Mouse (Mus musculus): Measurements from ENCODE around the gene Spin4.

Gene Spin4

GRCm38 (mm10) chrX:95026361-95026892, at the start of gene Spin4:
TSS of gene Spin4 (minus strand) at chrX:95026682.
- peak; percentile 73 to 79 for DNase-seq (ENCODE audit: low spot score in 2 of 2)

- no peak for DNase-seq (ENCODE audit: low spot score in 2 of 2)
Observed at GRCm38 (mm10) chrX:95027907-95028306, 1.4 kb upstream of the Spin4 start.

GRCm38 (mm10) chrX:95025779-95026360, 612 bp downstream of the Spin4 start:
- peak in 1 of 2 experiments; percentile 23 for DNase-seq (ENCODE audit: low spot score in 2 of 2)

GRCm38 (mm10) chrX:95012033-95012432, 14.4 kb downstream of the Spin4 start:
- no peak for DNase-seq (ENCODE audit: low spot score in 2 of 2)

GRCm38 (mm10) chrX:94998845-94999244, 27.6 kb downstream of the Spin4 start:
- DNase-seq (ENCODE audit: low spot score in 2 of 2) = no peak

GRCm38 (mm10) chrX:94994113-94994512, 32.4 kb downstream of the Spin4 start:
- no peak for DNase-seq (ENCODE audit: low spot score in 2 of 2)

GRCm38 (mm10) chrX:94990903-94991302, 35.6 kb downstream of the Spin4 start:
- DNase-seq (ENCODE audit: low spot score in 2 of 2) = no peak

- DNase-seq (ENCODE audit: low spot score in 2 of 2) = peak; percentile 25 to 39
Observed at GRCm38 (mm10) chrX:94990080-94990825, 36.2 kb downstream of the Spin4 start.
